Mouse (Mus musculus) heart, adult 9 months (tissue): ENCODE data around the gene Prkcz.

Source experiments
- DNase-seq, 2 experiments: peaks; one replicate each; pipeline ENCODE4 v3.0.0; 2022; ENCODE audit warnings: low spot score in 2 of 2

Gene Prkcz

GRCm38 (mm10) chr4:155220213-155221100, 140.7 kb downstream of the Prkcz start:
- no peak for DNase-seq

- no peak for DNase-seq
Measured at GRCm38 (mm10) chr4:155219271-155220212, 141.6 kb downstream of the Prkcz start.

DNA sequence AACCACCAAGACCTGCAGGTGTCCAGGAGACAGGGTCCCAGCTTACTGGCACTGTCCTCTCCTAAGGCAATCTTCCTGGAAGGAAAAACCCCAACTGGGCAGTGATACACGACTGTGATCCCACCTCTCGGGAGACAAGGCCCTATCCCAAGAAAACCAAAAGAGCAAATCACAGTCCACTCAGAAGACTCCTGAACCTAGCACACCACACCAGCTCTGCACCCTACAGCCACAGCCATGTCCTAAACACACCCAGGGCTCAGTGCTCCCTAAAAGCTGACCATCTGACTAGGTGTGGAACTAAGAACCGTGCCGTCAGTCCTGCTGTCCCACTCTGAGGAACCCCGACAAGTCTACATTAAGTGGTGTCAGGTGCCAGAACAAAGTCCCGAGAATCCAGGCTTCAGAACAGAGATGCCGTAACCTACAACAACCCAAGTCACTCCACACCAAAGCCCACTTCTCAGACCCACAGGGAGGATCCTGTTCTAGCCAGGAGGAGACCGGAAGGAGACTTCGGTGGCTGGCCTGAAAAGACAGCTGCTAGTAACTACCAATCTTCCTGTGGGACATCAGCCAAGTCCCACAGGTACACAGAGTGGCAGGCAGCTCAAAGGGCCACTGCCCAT, 142.9 kb downstream of the Prkcz start:
- DNase-seq: no peak

- DNase-seq: peak in 1 of 2 experiments; percentile 61
Measured at GRCm38 (mm10) chr4:155217241-155218103, 143.7 kb downstream of the Prkcz start.

- DNase-seq: peak; percentile 65 to 83
Measured at GRCm38 (mm10) chr4:155215773-155216630, 145.2 kb downstream of the Prkcz start.

DNA sequence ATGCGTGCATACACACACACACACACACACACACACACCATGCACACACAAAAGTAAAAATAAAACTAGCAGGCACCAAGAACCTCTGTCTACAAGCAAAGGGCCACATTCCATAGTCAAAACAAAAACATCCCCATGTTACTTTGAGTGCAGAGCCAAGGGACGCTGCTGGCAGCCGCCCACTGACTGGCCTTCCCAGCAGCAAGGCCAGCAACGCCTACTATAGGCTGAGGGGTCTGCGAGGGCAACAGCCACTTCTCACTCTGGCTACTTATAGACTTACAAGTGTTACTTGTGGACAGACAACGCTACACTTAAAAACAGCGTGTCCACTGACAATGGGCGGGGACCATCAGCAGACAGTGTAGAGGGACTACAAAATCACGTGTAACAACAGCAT, 146.0 kb downstream of the Prkcz start:
- DNase-seq: no peak

GRCm38 (mm10) chr4:155214793-155215192, 146.4 kb downstream of the Prkcz start:
- no peak for DNase-seq

GRCm38 (mm10) chr4:155214188-155214587, 147.0 kb downstream of the Prkcz start:
- DNase-seq: no peak

GRCm38 (mm10) chr4:155213752-155214054, 147.5 kb downstream of the Prkcz start:
- no peak for DNase-seq

DNA sequence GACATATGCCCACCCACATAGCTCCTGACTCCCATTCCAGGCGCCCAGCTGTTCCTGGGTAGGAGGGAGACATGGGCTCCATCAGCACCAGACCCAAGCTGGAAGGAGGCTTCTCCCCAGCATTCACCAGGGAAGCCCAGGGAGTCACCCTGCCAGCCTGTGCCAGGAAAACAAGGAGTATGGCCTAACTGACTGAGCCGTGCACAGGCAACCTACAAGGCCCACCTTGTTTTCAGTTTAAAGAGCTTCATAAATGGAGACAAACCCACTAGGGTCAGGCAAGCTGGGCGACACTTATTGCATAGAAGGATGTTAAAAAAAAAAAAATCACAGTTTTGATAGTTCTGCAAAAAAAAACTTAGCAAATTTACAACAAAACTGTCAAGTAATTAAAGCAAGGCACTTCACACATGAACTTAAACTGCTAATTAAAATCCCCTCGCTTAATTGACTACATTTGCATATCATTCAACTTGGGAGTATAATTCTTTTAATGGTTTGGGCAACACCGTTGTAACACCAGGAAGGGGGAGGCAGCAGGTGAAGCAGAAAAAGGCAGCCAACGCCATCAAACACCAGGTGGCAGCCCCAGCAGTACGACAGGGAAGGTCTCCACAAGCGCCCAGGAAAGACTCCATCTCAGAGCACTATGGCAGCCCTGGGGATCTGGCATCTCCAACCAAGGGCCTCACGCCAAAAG, 148.0 kb downstream of the Prkcz start:
- no peak for DNase-seq
